Mouse (Mus musculus): ENCODE data around the gene 2310003L06Rik. TPM values are rescaled to one million over a fixed set of nuclear protein-coding genes. Genes with fewer than 3 reads are reported as not detected.

Gene 2310003L06Rik
- total RNA-seq (2022): not detected

GRCm38 (mm10) chr5:87969201-87969600 is at the start of gene 2310003L06Rik, which contains the start of gene Gm28434:
TSS of gene 2310003L06Rik (plus strand) at chr5:87969459.
TSS of gene Gm28434 (plus strand) at chr5:87969517.
- DNase-seq (ENCODE audit: low spot score in 2 of 2): no peak

DNA sequence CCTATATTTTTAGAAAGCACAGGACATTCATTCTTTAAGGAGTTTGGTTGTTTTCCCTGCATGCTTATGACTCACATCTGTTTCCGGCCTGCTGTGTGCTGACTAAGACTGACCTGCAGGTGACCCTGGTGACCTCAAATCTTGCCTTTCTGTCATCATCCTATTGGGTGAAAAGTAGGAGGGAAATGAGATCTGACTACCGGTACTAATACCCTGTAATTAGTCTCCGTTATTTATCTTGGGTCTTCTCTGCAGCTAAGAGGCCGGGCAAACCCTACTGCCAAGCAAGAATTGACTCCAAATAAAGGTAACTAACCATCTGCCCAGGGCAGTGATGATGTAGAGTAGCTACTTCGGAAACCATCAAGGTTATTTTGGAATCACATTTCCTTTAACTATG is 43.9 kb upstream of the 2310003L06Rik start, which contains the start of gene Csn3:
Gene Csn3, plus strand, starts transcription at position 208 of the 400 bp plus-strand sequence.
- DNase-seq (ENCODE audit: low spot score in 2 of 2): no peak

GRCm38 (mm10) chr5:87931603-87932002 is 37.7 kb upstream of the 2310003L06Rik start:
- DNase-seq (ENCODE audit: low spot score in 2 of 2): no peak

DNA sequence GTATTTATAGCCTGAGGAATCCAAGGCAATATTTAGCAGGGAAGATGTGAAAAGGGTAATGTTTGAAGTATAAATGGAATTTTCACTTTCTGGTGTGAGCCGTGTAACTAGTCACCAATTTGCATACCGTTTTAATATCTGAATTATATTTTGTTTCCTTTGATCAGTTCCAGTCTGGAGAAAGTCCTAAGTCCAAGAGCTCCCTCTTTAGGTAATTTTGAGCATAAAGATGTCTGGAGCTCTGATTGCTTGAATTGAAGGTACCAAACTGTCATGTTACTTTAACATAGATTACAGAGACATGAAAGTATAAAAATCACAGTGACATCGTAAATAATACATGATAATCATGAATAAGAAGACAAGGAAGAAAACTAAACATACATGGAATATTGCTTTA is 28.5 kb upstream of the 2310003L06Rik start:
- DNase-seq (ENCODE audit: low spot score in 2 of 2): no peak

DNA sequence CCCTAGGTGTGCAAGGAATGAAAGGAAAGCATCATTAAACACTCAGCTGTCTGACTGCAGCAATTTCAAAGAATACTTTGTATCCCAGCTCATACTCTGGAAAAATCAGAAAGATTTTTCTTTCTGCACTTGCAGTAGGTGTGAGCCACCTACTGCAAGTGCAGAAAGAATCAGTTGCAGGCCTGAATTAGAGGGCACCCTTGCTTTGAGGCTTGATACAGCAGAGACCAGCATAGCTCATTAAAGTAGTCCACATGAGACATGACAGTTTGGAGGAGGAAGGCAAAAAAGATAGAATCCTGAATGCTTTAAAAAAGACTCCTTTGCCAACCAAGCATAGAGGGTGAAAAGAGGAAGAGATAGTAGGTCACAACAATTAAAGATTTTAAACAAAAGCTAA is 26.7 kb upstream of the 2310003L06Rik start:
- no peak for DNase-seq (ENCODE audit: low spot score in 2 of 2)

GRCm38 (mm10) chr5:87951836-87952235 is 17.4 kb upstream of the 2310003L06Rik start:
- DNase-seq (ENCODE audit: low spot score in 2 of 2): no peak

GRCm38 (mm10) chr5:87979139-87979538 is 9.9 kb downstream of the 2310003L06Rik start, which contains the start of gene Cabs1:
TSS of gene Cabs1 (plus strand) at chr5:87979439.
- no peak for DNase-seq (ENCODE audit: low spot score in 2 of 2)

DNA sequence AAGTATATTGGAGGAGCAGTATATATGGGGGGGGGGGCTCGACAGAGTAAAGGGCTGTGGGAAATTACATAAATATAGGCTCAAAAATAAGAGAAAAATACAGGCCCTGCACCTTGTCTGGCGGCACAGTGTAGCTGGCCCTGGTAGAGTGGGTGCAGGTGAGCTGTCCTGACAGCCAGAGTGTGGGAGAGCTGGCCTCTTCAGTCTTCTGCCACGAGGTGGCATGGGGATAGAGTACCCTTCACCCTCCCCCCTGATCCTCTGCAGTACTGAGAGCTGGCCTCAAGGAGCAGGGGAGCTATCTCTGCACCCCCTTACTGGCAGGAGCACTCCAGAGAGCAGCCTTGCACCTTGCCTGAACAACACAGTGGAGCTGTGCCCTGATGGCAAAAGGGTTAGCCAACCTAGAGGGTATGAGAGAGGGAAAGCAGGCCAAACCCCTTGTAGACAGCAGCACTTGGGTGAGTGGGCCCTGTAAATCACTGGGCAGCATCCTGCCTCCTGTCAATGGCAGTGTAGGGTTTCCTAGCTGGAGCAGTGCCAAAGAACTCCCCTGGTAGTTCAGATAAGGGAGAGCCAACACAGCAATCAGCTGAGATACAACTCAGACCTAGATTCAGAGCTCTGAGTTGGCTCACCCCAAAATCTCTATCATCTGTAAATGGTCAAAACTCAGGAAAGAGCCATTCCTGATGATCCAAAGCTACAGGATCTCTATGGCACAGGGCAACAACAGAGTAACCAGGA is 13.4 kb downstream of the 2310003L06Rik start:
- no peak for DNase-seq (ENCODE audit: low spot score in 2 of 2)

DNA sequence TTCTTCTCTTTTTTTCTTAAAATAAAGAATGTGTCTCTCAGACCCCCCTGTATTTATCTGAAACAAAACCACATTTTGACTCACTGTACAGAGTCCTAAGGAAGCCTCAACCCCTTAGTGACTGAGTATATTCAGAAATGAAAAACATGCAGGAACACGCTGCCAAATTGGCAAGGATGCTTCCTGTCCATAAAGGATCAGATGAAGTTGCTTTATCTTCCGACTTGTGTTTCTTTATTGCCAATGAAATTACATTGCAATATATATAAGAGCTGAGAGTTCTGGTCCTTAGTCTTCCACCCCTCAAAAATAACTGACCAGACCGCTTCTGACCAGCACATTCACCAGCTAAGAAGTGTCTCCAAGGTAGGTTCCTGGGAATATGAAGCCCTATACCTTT is 33.0 kb downstream of the 2310003L06Rik start, which contains the start of gene Smr3a:
Gene Smr3a, plus strand, starts transcription at position 301 of the 400 bp plus-strand sequence.
- no peak for DNase-seq (ENCODE audit: low spot score in 2 of 2)

DNA sequence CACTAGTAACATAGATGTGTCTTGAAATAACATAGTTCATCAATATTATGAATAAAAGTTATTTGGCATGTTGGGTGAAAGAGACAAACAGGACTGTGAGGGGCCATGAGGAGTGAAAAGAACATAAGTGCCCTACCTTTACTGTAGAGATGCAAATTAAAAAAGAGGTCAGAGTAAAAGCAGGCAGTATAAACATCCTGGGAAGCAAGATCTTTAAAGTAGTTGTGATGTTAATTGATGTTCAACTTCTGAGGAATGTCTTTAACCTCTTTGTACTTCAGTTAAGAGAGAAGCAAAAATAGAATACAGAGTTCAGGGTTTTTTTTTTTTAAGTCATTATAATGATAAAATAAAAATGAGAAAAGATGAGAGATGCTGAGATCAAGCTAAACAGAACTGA is 36.0 kb downstream of the 2310003L06Rik start:
- DNase-seq (ENCODE audit: low spot score in 2 of 2): no peak

Other genes starting within 250 kb of the 2310003L06Rik start
- gene Csn1s2a, start 194.9 kb upstream of the 2310003L06Rik start, total RNA-seq (2022): not detected
- gene Csn1s2b, start 161.4 kb upstream of the 2310003L06Rik start, total RNA-seq (2022): not detected
- gene Prr27, start 143.8 kb upstream of the 2310003L06Rik start, total RNA-seq (2022): not detected
- gene Odam, start 84.4 kb upstream of the 2310003L06Rik start, total RNA-seq (2022): not detected
- not detected for gene Csn3, start 43.9 kb upstream of the 2310003L06Rik start, total RNA-seq (2022)
- not detected for gene Gm28434, start 58 bp downstream of the 2310003L06Rik start, total RNA-seq (2022)
- not detected for gene Cabs1, start 10.0 kb downstream of the 2310003L06Rik start, total RNA-seq (2022)
- gene Smr3a, start 33.1 kb downstream of the 2310003L06Rik start, total RNA-seq (2022): not detected
- not detected for gene Smr2, start 117.1 kb downstream of the 2310003L06Rik start, total RNA-seq (2022)
- gene Gm11116, start 142.1 kb downstream of the 2310003L06Rik start, total RNA-seq (2022): not detected
- not detected for gene Gm11115, start 184.6 kb downstream of the 2310003L06Rik start, total RNA-seq (2022)